Mouse (Mus musculus): ENCODE measurements around the gene Eif5a. TPM values are rescaled to one million over a fixed set of nuclear protein-coding genes. Genes with fewer than 3 reads are reported as not detected.

The Eif5a gene
- polyA plus RNA-seq, 1 experiment, result 230 TPM

GRCm38 (mm10) chr11:69936714-69937347 is 15.1 kb upstream of the Eif5a start:
- TF ChIP-seq CTCF (IDR thresholded peaks at IDR 0.05; ENCODE audit: extremely low read depth, insufficient read length, insufficient replicate concordance, low read depth, low read length) (no peak), POLR2A (IDR thresholded peaks at IDR 0.05; ENCODE audit: low read depth, low read length) (no peak)
- 10% methylated on average over 9 of the region's 9 CpGs for WGBS
- no peak overlapping the region for H3K4me3 ChIP-seq (ENCODE audit: low read depth, low read length)
- peaks cover 11% of the 10 kb centered on the region; the same call in 1 of the 2 replicates for H3K27me3 ChIP-seq (ENCODE audit: control insufficient read depth, insufficient read depth, low read length)
- H3K27ac ChIP-seq (ENCODE audit: insufficient read depth, low read depth, low read length), result 0 out of 2 replicates have a peak overlapping the region, but pooled peaks have one; percentile 13
- no peaks in the 10 kb centered on the region for H3K36me3 ChIP-seq (ENCODE audit: control insufficient read depth, insufficient read depth, low read length)
- H3K4me1 ChIP-seq (ENCODE audit: control insufficient read depth, insufficient read depth, insufficient read length, low read length), result peaks cover 11% of the 10 kb centered on the region

DNA sequence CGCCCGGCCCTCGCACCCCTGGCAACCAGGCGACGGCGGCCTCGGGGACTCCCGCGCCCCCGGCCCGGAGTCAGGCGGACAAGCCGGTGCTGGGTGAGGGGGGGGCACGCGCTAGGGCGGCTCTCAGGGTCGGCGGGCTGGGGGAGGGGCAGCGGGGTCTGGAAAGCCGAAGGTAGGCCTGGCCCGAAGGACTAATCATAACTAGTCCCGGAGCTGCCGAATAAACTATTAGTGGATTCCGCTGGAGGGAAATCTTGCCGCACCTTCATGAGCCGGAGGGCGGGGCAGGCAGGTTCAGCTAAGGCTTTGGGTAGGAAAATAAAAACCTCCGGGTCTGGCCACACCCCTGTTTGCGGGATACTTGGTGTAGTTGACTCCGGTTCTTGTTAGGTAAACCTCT is 14.4 kb upstream of the Eif5a start:
- H3K4me3 ChIP-seq (ENCODE audit: low read depth, low read length), result peak overlapping the region; percentile 49
- TF ChIP-seq CTCF (IDR thresholded peaks at IDR 0.05; ENCODE audit: extremely low read depth, insufficient read length, insufficient replicate concordance, low read depth, low read length), result no peak
- no peak for TF ChIP-seq POLR2A (IDR thresholded peaks at IDR 0.05; ENCODE audit: low read depth, low read length)
- H3K4me1 ChIP-seq (ENCODE audit: control insufficient read depth, insufficient read depth, insufficient read length, low read length), result peaks cover 11% of the 10 kb centered on the region
- no peaks in the 10 kb centered on the region for H3K36me3 ChIP-seq (ENCODE audit: control insufficient read depth, insufficient read depth, low read length)
- 2% methylated on average over 30 of the region's 30 CpGs for WGBS
- peaks cover 11% of the 10 kb centered on the region; the same call in 1 of the 2 replicates for H3K27me3 ChIP-seq (ENCODE audit: control insufficient read depth, insufficient read depth, low read length)
- no peak overlapping the region for H3K27ac ChIP-seq (ENCODE audit: insufficient read depth, low read depth, low read length)

DNA sequence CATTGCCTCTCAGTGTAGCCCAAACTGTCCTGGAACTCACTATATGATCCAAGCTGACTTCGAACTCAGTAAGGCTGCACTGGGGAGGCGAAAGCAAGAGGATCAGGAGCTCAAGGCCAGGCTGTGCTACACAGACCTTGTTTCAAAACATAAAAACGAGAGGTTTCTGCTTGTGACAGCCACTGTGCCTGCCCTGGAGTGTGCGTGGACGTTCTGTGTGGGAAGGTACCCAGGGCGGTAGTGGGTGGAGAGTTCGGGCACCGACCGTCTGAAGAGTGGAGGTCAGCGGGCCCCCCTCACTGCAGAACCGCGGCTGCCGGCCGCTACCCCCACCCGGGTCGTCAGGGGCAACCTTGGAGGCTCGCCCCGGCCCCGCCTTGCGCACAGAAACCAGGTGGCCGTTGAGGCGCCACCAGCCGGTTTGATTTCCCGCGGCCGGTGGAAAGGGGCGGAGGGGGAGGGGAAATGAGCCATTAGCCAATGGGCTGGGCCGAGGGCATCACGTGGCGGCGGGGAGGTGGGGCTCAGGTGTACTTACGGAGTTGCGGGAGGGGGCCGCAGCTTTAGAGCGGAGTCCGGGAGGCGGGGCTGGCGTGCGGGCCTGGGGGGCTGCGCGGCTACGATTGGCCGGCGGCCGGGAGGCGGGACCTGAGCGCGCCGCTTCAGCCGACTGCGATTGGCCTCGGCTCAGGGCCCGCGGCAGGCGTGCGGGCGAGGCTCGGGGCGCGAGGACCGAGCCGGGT is 13.6 kb upstream of the Eif5a start, which contains the start of gene Ybx2:
Gene Ybx2, plus strand, starts transcription at position 660 of the 743 bp plus-strand sequence.
- H3K36me3 ChIP-seq (ENCODE audit: control insufficient read depth, insufficient read depth, low read length), result no peaks in the 10 kb centered on the region
- peaks cover 11% of the 10 kb centered on the region for H3K4me1 ChIP-seq (ENCODE audit: control insufficient read depth, insufficient read depth, insufficient read length, low read length)
- no peak within 1 kb of the TSS for H3K27ac ChIP-seq (ENCODE audit: insufficient read depth, low read depth, low read length)
- TF ChIP-seq POLR2A (IDR thresholded peaks at IDR 0.05; ENCODE audit: low read depth, low read length) (no peak), CTCF (IDR thresholded peaks at IDR 0.05; ENCODE audit: extremely low read depth, insufficient read length, insufficient replicate concordance, low read depth, low read length) (no peak)
- WGBS, result 2% methylated on average over 49 of the region's 62 CpGs
- peaks cover 11% of the 10 kb centered on the region; the same call in 1 of the 2 replicates for H3K27me3 ChIP-seq (ENCODE audit: control insufficient read depth, insufficient read depth, low read length)
- peak within 1 kb of the TSS; percentile 49 for H3K4me3 ChIP-seq (ENCODE audit: low read depth, low read length)

- 11% methylated on average over 6 of the region's 6 CpGs for WGBS
- no peak overlapping the region for H3K27ac ChIP-seq (ENCODE audit: insufficient read depth, low read depth, low read length)
Observed at GRCm38 (mm10) chr11:69934681-69935080, 12.9 kb upstream of the Eif5a start.

GRCm38 (mm10) chr11:69934169-69934568 is 12.4 kb upstream of the Eif5a start:
- H3K27me3 ChIP-seq (ENCODE audit: control insufficient read depth, insufficient read depth, low read length), result peaks cover 11% of the 10 kb centered on the region; the same call in 1 of the 2 replicates
- no peaks in the 10 kb centered on the region for H3K36me3 ChIP-seq (ENCODE audit: control insufficient read depth, insufficient read depth, low read length)
- 1% methylated on average over 18 of the region's 18 CpGs for WGBS
- H3K4me3 ChIP-seq (ENCODE audit: low read depth, low read length), result peak overlapping the region; percentile 26; the same call in 1 of the 2 replicates
- no peak overlapping the region for H3K27ac ChIP-seq (ENCODE audit: insufficient read depth, low read depth, low read length)
- TF ChIP-seq POLR2A (IDR thresholded peaks at IDR 0.05; ENCODE audit: low read depth, low read length), result no peak
- peak; percentile 93 for TF ChIP-seq CTCF (IDR thresholded peaks at IDR 0.05; ENCODE audit: extremely low read depth, insufficient read length, insufficient replicate concordance, low read depth, low read length)
- peaks cover 11% of the 10 kb centered on the region for H3K4me1 ChIP-seq (ENCODE audit: control insufficient read depth, insufficient read depth, insufficient read length, low read length)

More at GRCm38 (mm10) chr11:69934681-69935080, 12.9 kb upstream of the Eif5a start:
- Histone ChIP-seq H3K27me3 (ENCODE audit: control insufficient read depth, insufficient read depth, low read length) (peaks cover 11% of the 10 kb centered on the region; the same call in 1 of the 2 replicates), H3K36me3 (ENCODE audit: control insufficient read depth, insufficient read depth, low read length) (no peaks in the 10 kb centered on the region), H3K4me3 (ENCODE audit: low read depth, low read length) (no peak overlapping the region), H3K4me1 (ENCODE audit: control insufficient read depth, insufficient read depth, insufficient read length, low read length) (peaks cover 11% of the 10 kb centered on the region)
- TF ChIP-seq POLR2A (IDR thresholded peaks at IDR 0.05; ENCODE audit: low read depth, low read length) (no peak), CTCF (IDR thresholded peaks at IDR 0.05; ENCODE audit: extremely low read depth, insufficient read length, insufficient replicate concordance, low read depth, low read length) (no peak)

- Histone ChIP-seq H3K4me1 (ENCODE audit: control insufficient read depth, insufficient read depth, insufficient read length, low read length) (peaks cover 11% of the 10 kb centered on the region), H3K27ac (ENCODE audit: insufficient read depth, low read depth, low read length) (no peak overlapping the region), H3K36me3 (ENCODE audit: control insufficient read depth, insufficient read depth, low read length) (no peaks in the 10 kb centered on the region), H3K27me3 (ENCODE audit: control insufficient read depth, insufficient read depth, low read length) (peaks cover 11% of the 10 kb centered on the region; the same call in 1 of the 2 replicates), H3K4me3 (ENCODE audit: low read depth, low read length) (no peak overlapping the region)
- 52% methylated on average over 4 of the region's 4 CpGs for WGBS
- TF ChIP-seq CTCF (IDR thresholded peaks at IDR 0.05; ENCODE audit: extremely low read depth, insufficient read length, insufficient replicate concordance, low read depth, low read length), result no peak
- TF ChIP-seq POLR2A (IDR thresholded peaks at IDR 0.05; ENCODE audit: low read depth, low read length), result no peak
Observed at GRCm38 (mm10) chr11:69933066-69933465, 11.3 kb upstream of the Eif5a start.

- no peaks in the 10 kb centered on the region for H3K36me3 ChIP-seq (ENCODE audit: control insufficient read depth, insufficient read depth, low read length)
- TF ChIP-seq POLR2A (IDR thresholded peaks at IDR 0.05; ENCODE audit: low read depth, low read length), result no peak
- TF ChIP-seq CTCF (IDR thresholded peaks at IDR 0.05; ENCODE audit: extremely low read depth, insufficient read length, insufficient replicate concordance, low read depth, low read length), result no peak
- no peak overlapping the region for H3K27ac ChIP-seq (ENCODE audit: insufficient read depth, low read depth, low read length)
- WGBS, result 36% methylated on average over 3 of the region's 3 CpGs
- no peak overlapping the region for H3K4me3 ChIP-seq (ENCODE audit: low read depth, low read length)
- peaks cover 11% of the 10 kb centered on the region for H3K4me1 ChIP-seq (ENCODE audit: control insufficient read depth, insufficient read depth, insufficient read length, low read length)
- H3K27me3 ChIP-seq (ENCODE audit: control insufficient read depth, insufficient read depth, low read length), result peaks cover 11% of the 10 kb centered on the region; the same call in 1 of the 2 replicates
Observed at GRCm38 (mm10) chr11:69932254-69932653, 10.5 kb upstream of the Eif5a start.

Measured in small intestine, adult 2 months (tissue).